Mouse (Mus musculus): ENCODE measurements around the gene Fars2. TPM values are rescaled to one million over a fixed set of nuclear protein-coding genes. Genes with fewer than 3 reads are reported as not detected.

The Fars2 gene
- polyA plus RNA-seq, 1 experiment from 2014 or later = 22.3 TPM

DNA sequence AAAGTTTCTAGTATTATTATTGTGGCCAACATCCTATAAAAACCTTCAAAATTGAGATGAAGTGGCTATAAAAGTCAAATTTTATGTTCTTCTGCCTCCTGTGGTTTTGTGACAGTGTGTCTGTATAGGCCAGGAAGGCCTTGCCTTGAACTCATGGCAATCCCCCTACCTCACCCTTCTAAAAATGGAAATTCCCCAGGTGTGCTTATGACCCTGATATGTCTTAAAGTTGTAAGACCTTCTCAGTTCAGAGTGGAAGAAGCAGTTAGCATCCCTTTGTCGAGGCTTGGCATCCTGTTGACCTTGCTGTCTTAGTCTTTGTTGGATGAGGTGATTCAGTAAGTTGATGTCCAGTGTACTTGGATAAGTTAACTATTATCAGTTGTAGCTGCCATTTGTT is 82.1 kb downstream of the Fars2 start:
- Histone ChIP-seq H3K9me3 (ENCODE audit: control insufficient read depth, low read length) (no peaks in the 10 kb centered on the region), H3K4me3 (ENCODE audit: low read depth, low read length) (no peak overlapping the region), H3K27me3 (ENCODE audit: control insufficient read depth, insufficient read depth, low read length) (no peaks in the 10 kb centered on the region), H3K36me3 (ENCODE audit: control insufficient read depth, insufficient read depth, low read length) (no peaks in the 10 kb centered on the region), H3K27ac (ENCODE audit: low read depth, low read length) (no peak overlapping the region), H3K4me2 (ENCODE audit: low read depth) (no peak overlapping the region), H3K9ac (ENCODE audit: low read length) (no peak overlapping the region), H3K4me1 (ENCODE audit: control insufficient read depth, insufficient read depth, low read length) (no peaks in the 10 kb centered on the region)
- DNase-seq (ENCODE audit: low spot score) (no peak), ATAC-seq (ENCODE audit: insufficient read depth, low FRiP score, low TSS enrichment) (no peak)
- WGBS = 97% methylated on average over 1 of the region's 1 CpGs

DNA sequence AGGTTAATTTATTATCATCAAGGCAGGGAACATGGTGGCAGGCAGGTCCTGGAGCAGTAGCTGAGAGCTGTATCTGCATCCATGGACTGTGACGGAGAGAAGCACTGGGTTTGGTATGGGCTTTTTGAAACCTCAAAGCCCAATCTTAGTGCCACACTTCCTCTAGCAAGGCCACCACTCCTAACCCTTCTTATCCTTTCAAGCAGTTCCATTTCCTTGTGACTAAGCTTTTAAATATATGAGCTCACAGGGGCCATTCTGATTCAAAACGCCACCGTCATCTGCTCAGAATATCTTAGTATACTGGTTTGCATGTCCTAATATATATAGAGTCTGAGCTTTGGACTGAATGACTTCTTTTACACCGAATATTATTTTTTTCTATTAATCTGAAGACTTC is 83.2 kb downstream of the Fars2 start:
- ATAC-seq (ENCODE audit: insufficient read depth, low FRiP score, low TSS enrichment) (no peak), DNase-seq (ENCODE audit: low spot score) (no peak)
- Histone ChIP-seq H3K27me3 (ENCODE audit: control insufficient read depth, insufficient read depth, low read length) (no peaks in the 10 kb centered on the region), H3K9me3 (ENCODE audit: control insufficient read depth, low read length) (no peaks in the 10 kb centered on the region), H3K9ac (ENCODE audit: low read length) (no peak overlapping the region), H3K36me3 (ENCODE audit: control insufficient read depth, insufficient read depth, low read length) (no peaks in the 10 kb centered on the region), H3K4me3 (ENCODE audit: low read depth, low read length) (no peak overlapping the region), H3K4me2 (ENCODE audit: low read depth) (no peak overlapping the region), H3K4me1 (ENCODE audit: control insufficient read depth, insufficient read depth, low read length) (no peaks in the 10 kb centered on the region), H3K27ac (ENCODE audit: low read depth, low read length) (no peak overlapping the region)
- 86% methylated on average over 4 of the region's 4 CpGs for WGBS

DNA sequence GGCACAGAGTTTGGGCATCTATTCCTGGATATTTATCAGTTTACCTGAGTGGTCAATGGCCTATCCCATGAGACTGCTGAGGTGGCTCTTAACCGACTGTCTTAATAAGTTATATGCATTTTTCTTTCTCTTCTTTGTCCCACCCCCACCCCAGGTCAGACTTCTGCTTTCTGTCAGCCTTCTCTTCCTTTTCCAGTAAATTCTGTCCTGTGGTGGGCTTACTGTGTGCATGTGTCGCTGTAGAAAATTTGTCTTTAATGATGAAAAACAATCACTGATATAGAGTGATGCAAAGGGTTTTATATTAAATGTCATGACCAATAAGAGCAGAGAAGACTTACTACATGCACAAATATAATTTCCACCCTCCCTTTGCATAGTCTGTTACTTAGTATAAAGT is 85.3 kb downstream of the Fars2 start:
- 86% methylated on average over 2 of the region's 2 CpGs for WGBS
- Histone ChIP-seq H3K4me3 (ENCODE audit: low read depth, low read length) (no peak overlapping the region), H3K27me3 (ENCODE audit: control insufficient read depth, insufficient read depth, low read length) (no peaks in the 10 kb centered on the region), H3K4me1 (ENCODE audit: control insufficient read depth, insufficient read depth, low read length) (no peaks in the 10 kb centered on the region), H3K9me3 (ENCODE audit: control insufficient read depth, low read length) (no peaks in the 10 kb centered on the region), H3K36me3 (ENCODE audit: control insufficient read depth, insufficient read depth, low read length) (no peaks in the 10 kb centered on the region), H3K27ac (ENCODE audit: low read depth, low read length) (no peak overlapping the region), H3K9ac (ENCODE audit: low read length) (no peak overlapping the region), H3K4me2 (ENCODE audit: low read depth) (no peak overlapping the region)
- ATAC-seq (ENCODE audit: insufficient read depth, low FRiP score, low TSS enrichment) = no peak
- DNase-seq (ENCODE audit: low spot score) = no peak

DNA sequence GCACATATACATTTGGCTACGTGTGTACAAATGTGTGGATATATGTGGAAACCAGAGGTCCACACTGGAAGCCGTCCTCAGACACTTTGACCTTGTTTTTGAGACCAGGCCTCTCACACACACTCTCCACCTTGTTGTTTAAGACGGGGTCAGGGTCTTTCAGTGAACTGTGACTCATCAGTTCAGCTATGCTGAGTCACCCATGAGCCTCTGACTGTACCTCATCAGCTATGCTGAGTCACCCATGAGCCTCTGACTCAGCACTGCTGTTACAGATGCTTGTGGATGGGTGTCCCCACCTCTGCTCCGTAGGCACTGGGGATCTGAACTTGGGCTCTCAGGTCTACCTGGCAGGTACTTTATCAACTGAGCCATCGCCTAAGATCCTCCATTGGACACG is 85.8 kb downstream of the Fars2 start:
- peak; percentile 12 for DNase-seq (ENCODE audit: low spot score)
- 83% methylated on average over 6 of the region's 6 CpGs for WGBS
- no peak overlapping the region for H3K4me3 ChIP-seq (ENCODE audit: low read depth, low read length)
- no peaks in the 10 kb centered on the region for H3K9me3 ChIP-seq (ENCODE audit: control insufficient read depth, low read length)
- no peaks in the 10 kb centered on the region for H3K4me1 ChIP-seq (ENCODE audit: control insufficient read depth, insufficient read depth, low read length)
- no peaks in the 10 kb centered on the region for H3K27me3 ChIP-seq (ENCODE audit: control insufficient read depth, insufficient read depth, low read length)
- no peaks in the 10 kb centered on the region for H3K36me3 ChIP-seq (ENCODE audit: control insufficient read depth, insufficient read depth, low read length)
- H3K27ac ChIP-seq (ENCODE audit: low read depth, low read length) = no peak overlapping the region
- H3K4me2 ChIP-seq (ENCODE audit: low read depth) = no peak overlapping the region
- H3K9ac ChIP-seq (ENCODE audit: low read length) = no peak overlapping the region
- ATAC-seq (ENCODE audit: insufficient read depth, low FRiP score, low TSS enrichment) = no peak

DNA sequence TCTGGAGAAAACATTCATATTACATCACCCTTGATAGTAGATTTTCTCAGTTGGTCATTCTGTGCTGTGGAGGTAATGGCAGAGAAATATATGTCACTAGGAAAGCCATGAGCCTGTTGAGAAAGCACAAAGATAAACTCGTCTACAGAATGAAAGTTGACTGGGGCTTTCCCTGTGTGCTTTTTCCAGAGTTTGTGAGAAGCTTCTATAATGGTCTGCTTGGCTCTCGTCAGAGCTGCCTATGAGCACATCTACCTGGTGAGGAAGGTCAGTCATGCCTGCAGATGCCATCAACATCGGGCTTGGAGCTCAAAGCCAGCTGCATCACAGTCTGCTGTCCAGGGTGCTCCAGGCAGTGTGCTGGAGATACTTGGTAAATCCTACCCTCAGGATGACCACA is 87.1 kb downstream of the Fars2 start:
- no peak overlapping the region for H3K27ac ChIP-seq (ENCODE audit: low read depth, low read length)
- no peaks in the 10 kb centered on the region for H3K36me3 ChIP-seq (ENCODE audit: control insufficient read depth, insufficient read depth, low read length)
- no peaks in the 10 kb centered on the region for H3K27me3 ChIP-seq (ENCODE audit: control insufficient read depth, insufficient read depth, low read length)
- ATAC-seq (ENCODE audit: insufficient read depth, low FRiP score, low TSS enrichment) = no peak
- no peak overlapping the region for H3K4me2 ChIP-seq (ENCODE audit: low read depth)
- H3K9ac ChIP-seq (ENCODE audit: low read length) = no peak overlapping the region
- no peaks in the 10 kb centered on the region for H3K4me1 ChIP-seq (ENCODE audit: control insufficient read depth, insufficient read depth, low read length)
- no peak overlapping the region for H3K4me3 ChIP-seq (ENCODE audit: low read depth, low read length)
- 83% methylated on average over 3 of the region's 3 CpGs for WGBS
- H3K9me3 ChIP-seq (ENCODE audit: control insufficient read depth, low read length) = no peaks in the 10 kb centered on the region
- no peak for DNase-seq (ENCODE audit: low spot score)

DNA sequence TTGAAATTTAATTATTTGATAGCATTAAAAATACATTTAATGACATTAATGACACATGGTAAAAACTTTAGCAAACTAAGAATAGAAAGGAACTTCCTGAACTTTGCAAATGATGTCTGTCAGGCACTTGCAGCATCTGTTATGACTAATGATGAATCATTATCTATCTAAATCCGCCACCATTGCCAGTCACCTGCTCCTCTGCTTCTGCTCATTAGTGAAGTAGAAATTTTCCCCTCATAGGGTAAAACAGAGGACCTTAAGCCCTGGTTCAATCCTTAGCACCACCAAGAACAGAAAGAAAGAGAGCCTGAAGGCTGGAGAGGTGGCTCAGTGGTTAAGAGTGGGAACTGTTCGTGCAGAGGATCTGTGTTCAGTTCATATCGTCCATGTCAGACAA is 93.8 kb downstream of the Fars2 start:
- no peaks in the 10 kb centered on the region for H3K36me3 ChIP-seq (ENCODE audit: control insufficient read depth, insufficient read depth, low read length)
- DNase-seq (ENCODE audit: low spot score) (no peak), ATAC-seq (ENCODE audit: insufficient read depth, low FRiP score, low TSS enrichment) (no peak)
- no peaks in the 10 kb centered on the region for H3K9me3 ChIP-seq (ENCODE audit: control insufficient read depth, low read length)
- H3K27ac ChIP-seq (ENCODE audit: low read depth, low read length) = no peak overlapping the region
- no peak overlapping the region for H3K4me3 ChIP-seq (ENCODE audit: low read depth, low read length)
- peaks cover 3% of the 10 kb centered on the region; the same call in 1 of the 2 replicates for H3K4me1 ChIP-seq (ENCODE audit: control insufficient read depth, insufficient read depth, low read length)
- no peak overlapping the region for H3K4me2 ChIP-seq (ENCODE audit: low read depth)
- 86% methylated on average over 3 of the region's 3 CpGs for WGBS
- H3K27me3 ChIP-seq (ENCODE audit: control insufficient read depth, insufficient read depth, low read length) = no peaks in the 10 kb centered on the region
- H3K9ac ChIP-seq (ENCODE audit: low read length) = no peak overlapping the region

DNA sequence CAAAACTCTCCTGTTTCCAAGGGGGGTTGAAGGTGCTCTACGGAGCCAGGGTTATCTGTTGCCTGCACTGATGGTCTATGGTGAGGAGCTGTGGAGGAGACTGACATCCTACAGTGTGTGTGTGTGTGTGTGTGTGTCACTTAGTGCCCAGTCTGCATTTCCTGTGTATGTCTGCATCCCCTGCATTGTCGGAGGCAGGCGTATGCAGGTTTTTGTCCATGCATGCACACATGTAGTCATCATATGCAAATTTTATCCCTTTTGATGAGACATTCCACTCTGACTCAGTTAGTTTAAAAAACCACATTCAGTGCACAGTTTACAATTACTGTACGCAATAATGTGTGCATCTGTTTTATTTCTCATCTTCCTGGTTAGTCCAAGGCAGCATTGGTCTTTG is 96.8 kb downstream of the Fars2 start:
- no peaks in the 10 kb centered on the region for H3K9me3 ChIP-seq (ENCODE audit: control insufficient read depth, low read length)
- no peaks in the 10 kb centered on the region for H3K27me3 ChIP-seq (ENCODE audit: control insufficient read depth, insufficient read depth, low read length)
- DNase-seq (ENCODE audit: low spot score) = no peak
- no peak for ATAC-seq (ENCODE audit: insufficient read depth, low FRiP score, low TSS enrichment)
- no peaks in the 10 kb centered on the region for H3K36me3 ChIP-seq (ENCODE audit: control insufficient read depth, insufficient read depth, low read length)
- no peak overlapping the region for H3K9ac ChIP-seq (ENCODE audit: low read length)
- 94% methylated on average over 4 of the region's 4 CpGs for WGBS
- H3K4me1 ChIP-seq (ENCODE audit: control insufficient read depth, insufficient read depth, low read length) = peaks cover 3% of the 10 kb centered on the region; the same call in 1 of the 2 replicates
- no peak overlapping the region for H3K4me2 ChIP-seq (ENCODE audit: low read depth)
- H3K27ac ChIP-seq (ENCODE audit: low read depth, low read length) = no peak overlapping the region
- H3K4me3 ChIP-seq (ENCODE audit: low read depth, low read length) = no peak overlapping the region

DNA sequence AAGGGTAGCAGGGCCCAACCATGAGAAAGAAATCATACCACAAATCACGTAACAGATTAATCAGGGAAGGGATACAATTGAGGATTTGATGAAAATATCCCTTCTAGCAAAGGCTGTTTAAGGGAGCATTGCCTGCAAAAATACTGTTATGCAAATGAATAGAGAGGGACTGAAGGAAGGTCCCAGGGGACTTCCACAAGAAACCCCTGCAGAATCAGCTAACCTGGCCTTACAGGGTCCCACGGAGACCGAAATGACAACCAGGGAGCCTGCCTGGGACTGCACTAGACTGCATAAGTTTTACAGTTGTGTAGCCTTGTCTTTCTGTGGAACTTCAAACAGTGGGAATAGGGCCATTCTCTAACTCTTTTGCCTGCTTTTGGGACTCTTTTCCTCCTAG is 98.8 kb downstream of the Fars2 start:
- Histone ChIP-seq H3K4me2 (ENCODE audit: low read depth) (no peak overlapping the region), H3K9me3 (ENCODE audit: control insufficient read depth, low read length) (no peaks in the 10 kb centered on the region), H3K27ac (ENCODE audit: low read depth, low read length) (no peak overlapping the region), H3K27me3 (ENCODE audit: control insufficient read depth, insufficient read depth, low read length) (no peaks in the 10 kb centered on the region), H3K9ac (ENCODE audit: low read length) (no peak overlapping the region), H3K36me3 (ENCODE audit: control insufficient read depth, insufficient read depth, low read length) (no peaks in the 10 kb centered on the region), H3K4me1 (ENCODE audit: control insufficient read depth, insufficient read depth, low read length) (peaks cover 3% of the 10 kb centered on the region; the same call in 1 of the 2 replicates), H3K4me3 (ENCODE audit: low read depth, low read length) (no peak overlapping the region)
- WGBS = 92% methylated on average over 3 of the region's 3 CpGs
- DNase-seq (ENCODE audit: low spot score) (no peak), ATAC-seq (ENCODE audit: insufficient read depth, low FRiP score, low TSS enrichment) (no peak)

DNA sequence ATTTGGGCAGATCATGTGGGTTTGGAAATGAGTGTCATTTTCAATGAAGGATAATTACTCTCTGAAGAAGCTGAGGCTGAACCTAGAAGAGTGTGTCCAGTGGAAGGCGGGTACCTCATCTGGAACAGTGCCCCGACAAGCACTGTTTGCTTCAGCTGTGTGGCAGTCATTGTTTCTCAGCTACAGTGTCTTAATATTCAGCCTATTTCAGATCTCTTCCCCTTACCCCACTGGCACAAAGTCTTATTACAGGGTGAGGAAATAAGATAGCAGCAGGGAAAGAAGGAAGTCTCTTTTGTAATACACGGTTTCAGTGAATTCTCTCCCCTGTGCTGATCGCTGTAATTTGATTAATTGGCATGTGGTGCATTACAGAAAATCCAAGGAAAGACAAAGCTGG is 101.1 kb downstream of the Fars2 start:
- Histone ChIP-seq H3K27me3 (ENCODE audit: control insufficient read depth, insufficient read depth, low read length) (no peaks in the 10 kb centered on the region), H3K9me3 (ENCODE audit: control insufficient read depth, low read length) (no peaks in the 10 kb centered on the region), H3K4me1 (ENCODE audit: control insufficient read depth, insufficient read depth, low read length) (peaks cover 3% of the 10 kb centered on the region; the same call in 1 of the 2 replicates), H3K4me3 (ENCODE audit: low read depth, low read length) (no peak overlapping the region), H3K27ac (ENCODE audit: low read depth, low read length) (no peak overlapping the region), H3K36me3 (ENCODE audit: control insufficient read depth, insufficient read depth, low read length) (no peaks in the 10 kb centered on the region), H3K9ac (ENCODE audit: low read length) (no peak overlapping the region), H3K4me2 (ENCODE audit: low read depth) (no peak overlapping the region)
- DNase-seq (ENCODE audit: low spot score) = no peak
- ATAC-seq (ENCODE audit: insufficient read depth, low FRiP score, low TSS enrichment) = no peak
- WGBS = 67% methylated on average over 4 of the region's 4 CpGs

Measured in neural tube, embryonic 11.5 days (tissue).